Mouse (Mus musculus): ENCODE measurements at regions not wholly inside any gene's neighbourhood (a gene's known extent, or its start where the extent isn't known, plus 50 kb on each side); places are given as distances from the start of the nearest gene placed in this dataset.

- DNase-seq (ENCODE audit: low spot score in 2 of 2), result no peak
These were observed 60.0 kb downstream of the Syf2 start for GRCm38 (mm10) chr4:134990651-134991050.

GRCm38 (mm10) chr4:134993526-134994122 lies 62.9 kb downstream of the Syf2 start:
- DNase-seq (ENCODE audit: low spot score in 2 of 2), result no peak

- DNase-seq (ENCODE audit: low spot score in 2 of 2), result no peak
These were observed 63.5 kb downstream of the Syf2 start for GRCm38 (mm10) chr4:134994205-134994604.

GRCm38 (mm10) chr4:134994648-134995047 lies 64.0 kb downstream of the Syf2 start:
- no peak for DNase-seq (ENCODE audit: low spot score in 2 of 2)

GRCm38 (mm10) chr4:134995052-134995451 lies 64.4 kb downstream of the Syf2 start:
- DNase-seq (ENCODE audit: low spot score in 2 of 2), result peak; percentile 28 to 34

- no peak for DNase-seq (ENCODE audit: low spot score in 2 of 2)
These were observed 65.4 kb downstream of the Syf2 start for GRCm38 (mm10) chr4:134996121-134996520.

GRCm38 (mm10) chr4:134997461-134998434 lies 67.0 kb downstream of the Syf2 start:
- no peak for DNase-seq (ENCODE audit: low spot score in 2 of 2)

- peak; percentile 35 to 63 for DNase-seq (ENCODE audit: low spot score in 2 of 2)
These were observed 68.4 kb downstream of the Syf2 start for GRCm38 (mm10) chr4:134998928-134999658.

GRCm38 (mm10) chr4:135002091-135002925 lies 71.6 kb downstream of the Syf2 start:
- no peak for DNase-seq (ENCODE audit: low spot score in 2 of 2)

- no peak for DNase-seq (ENCODE audit: low spot score in 2 of 2)
These were observed 80.7 kb downstream of the Syf2 start for GRCm38 (mm10) chr4:135011365-135011764.

- DNase-seq (ENCODE audit: low spot score in 2 of 2), result no peak
These were observed 82.2 kb downstream of the Syf2 start for GRCm38 (mm10) chr4:135012945-135013344.

GRCm38 (mm10) chr4:135013932-135014331 lies 83.2 kb downstream of the Syf2 start:
- DNase-seq (ENCODE audit: low spot score in 2 of 2), result no peak

- peak in 1 of 2 experiments; percentile 33 for DNase-seq (ENCODE audit: low spot score in 2 of 2)
These were observed 87.3 kb downstream of the Syf2 start for GRCm38 (mm10) chr4:135018018-135018417.

GRCm38 (mm10) chr4:135019120-135019519 lies 88.4 kb downstream of the Syf2 start:
- peak in 1 of 2 experiments; percentile 29 for DNase-seq (ENCODE audit: low spot score in 2 of 2)

GRCm38 (mm10) chr4:135020262-135020991 lies 89.7 kb downstream of the Syf2 start:
- DNase-seq (ENCODE audit: low spot score in 2 of 2), result no peak

GRCm38 (mm10) chr4:135023200-135023599 lies 92.5 kb downstream of the Syf2 start:
- no peak for DNase-seq (ENCODE audit: low spot score in 2 of 2)

- no peak for DNase-seq (ENCODE audit: low spot score in 2 of 2)
These were observed 94.7 kb upstream of the Runx3 start for GRCm38 (mm10) chr4:135025802-135026201.

GRCm38 (mm10) chr4:135027136-135027535 lies 93.3 kb upstream of the Runx3 start:
- no peak for DNase-seq (ENCODE audit: low spot score in 2 of 2)

- no peak for DNase-seq (ENCODE audit: low spot score in 2 of 2)
These were observed 90.7 kb upstream of the Runx3 start for GRCm38 (mm10) chr4:135029723-135030122.

GRCm38 (mm10) chr4:135032461-135032860 lies 88.0 kb upstream of the Runx3 start:
- DNase-seq (ENCODE audit: low spot score in 2 of 2), result no peak
